Mouse (Mus musculus): Measurements from ENCODE around the gene Hist1h2be.

The Hist1h2be gene

GRCm38 (mm10) chr13:23571504-23572217, 49.3 kb downstream of the Hist1h2be start:
- 1% methylated on average over 18 of the region's 34 CpGs for WGBS

- WGBS: under 1% methylated on average over 18 of the region's 18 CpGs
Observed at GRCm38 (mm10) chr13:23571022-23571503, 49.9 kb downstream of the Hist1h2be start, which contains the start of the genes Hist1h2ae and Hist1h2bg. TSS of gene Hist1h2ae (minus strand) at chr13:23571220. TSS of gene Hist1h2bg (plus strand) at chr13:23571396.

GRCm38 (mm10) chr13:23570261-23571021, 50.5 kb downstream of the Hist1h2be start:
- 2% methylated on average over 29 of the region's 41 CpGs for WGBS

GRCm38 (mm10) chr13:23564482-23564881, 56.4 kb downstream of the Hist1h2be start:
- 91% methylated on average over 2 of the region's 2 CpGs for WGBS

GRCm38 (mm10) chr13:23562699-23563462, 58.0 kb downstream of the Hist1h2be start:
- WGBS: under 1% methylated on average over 18 of the region's 18 CpGs

- WGBS: under 1% methylated on average over 58 of the region's 67 CpGs
Observed at GRCm38 (mm10) chr13:23561883-23562659, 58.9 kb downstream of the Hist1h2be start, which contains the start of gene Hist1h3e. TSS of gene Hist1h3e (minus strand) at chr13:23562369.

- WGBS: 0% methylated on average over 2 of the region's 5 CpGs
Observed at GRCm38 (mm10) chr13:23561531-23561882, 59.4 kb downstream of the Hist1h2be start.

- 18% methylated on average over 2 of the region's 2 CpGs for WGBS
Observed at GRCm38 (mm10) chr13:23560699-23561098, 60.2 kb downstream of the Hist1h2be start.

GRCm38 (mm10) chr13:23556906-23557305, 64.0 kb downstream of the Hist1h2be start:
- WGBS: 57% methylated on average over 3 of the region's 3 CpGs

GRCm38 (mm10) chr13:23555839-23556416, 65.0 kb downstream of the Hist1h2be start:
- under 1% methylated on average over 18 of the region's 18 CpGs for WGBS

GRCm38 (mm10) chr13:23554925-23555838, 65.7 kb downstream of the Hist1h2be start:
- WGBS: under 1% methylated on average over 54 of the region's 54 CpGs

- 16% methylated on average over 9 of the region's 9 CpGs for WGBS
Observed at GRCm38 (mm10) chr13:23554393-23554792, 66.5 kb downstream of the Hist1h2be start.

GRCm38 (mm10) chr13:23552962-23553361, 68.0 kb downstream of the Hist1h2be start, which contains the start of gene Hist1h1d:
TSS of gene Hist1h1d (plus strand) at chr13:23553262.

GRCm38 (mm10) chr13:23551931-23552914, 68.7 kb downstream of the Hist1h2be start:
- 43% methylated on average over 8 of the region's 8 CpGs for WGBS

GRCm38 (mm10) chr13:23551146-23551834, 69.6 kb downstream of the Hist1h2be start, which contains the start of gene Hist1h4f:
TSS of gene Hist1h4f (minus strand) at chr13:23551648.
- 1% methylated on average over 47 of the region's 47 CpGs for WGBS

- WGBS: 9% methylated on average over 3 of the region's 3 CpGs
Observed at GRCm38 (mm10) chr13:23550761-23551145, 70.2 kb downstream of the Hist1h2be start.

- WGBS: 86% methylated on average over 5 of the region's 5 CpGs
Observed at GRCm38 (mm10) chr13:23546694-23547093, 74.2 kb downstream of the Hist1h2be start.

GRCm38 (mm10) chr13:23544787-23545120, 76.2 kb downstream of the Hist1h2be start:
- 0% methylated on average over 13 of the region's 14 CpGs for whole genome bisulfite sequencing

Measured in cerebral cortex, adult 2 months (tissue).